Mouse (Mus musculus) forebrain, embryonic 10.5 days (tissue): ENCODE data around the gene Gm9887. TPM values are rescaled to one million over a fixed set of nuclear protein-coding genes. Genes with fewer than 3 reads are reported as not detected.
"Not testable (repeated sequence)": the region's sequence is repeated elsewhere in the genome, so short reads cannot be mapped to it uniquely, and the experiment has no call there.

Source experiments
- DNase-seq: peaks from one replicate; pipeline ENCODE4 v3.0.0-alpha.2; 2017; ENCODE audit warnings: low spot score; ENCODE audit errors: extremely low spot score
- H3K27ac ChIP-seq: fragments of 300-500 bp; sonication (generic); 2 replicates; pipeline ENCODE4 v1.5.1; 2016; ENCODE audit warnings: mild to moderate bottlenecking
- H3K27me3 ChIP-seq: fragments of 300-500 bp; sonication (generic); 2 replicates; pipeline ENCODE4 v1.6.1; 2016; ENCODE audit warnings: mild to moderate bottlenecking; ENCODE audit not compliant: poor library complexity, severe bottlenecking
- H3K36me3 ChIP-seq: fragments of 300-500 bp; sonication (generic); replicated peaks from 2 replicates; pipeline ENCODE4 v1.6.1; 2016; ENCODE audit warnings: mild to moderate bottlenecking, moderate library complexity
- H3K4me1 ChIP-seq: fragments of 300-500 bp; sonication (generic); 2 replicates; pipeline ENCODE4 v1.6.1; 2016
- H3K4me3 ChIP-seq: fragments of 300-500 bp; sonication (generic); 2 replicates; pipeline ENCODE4 v1.5.1; 2016; ENCODE audit warnings: mild to moderate bottlenecking, moderate library complexity
- H3K9me3 ChIP-seq: fragments of 300-500 bp; sonication (generic); 2 replicates; pipeline ENCODE4 v1.6.1; 2016; ENCODE audit warnings: mild to moderate bottlenecking, moderate library complexity
- WGBS: fragments of 180-500 bp; shearing (Covaris S2); methylation state at CpG from one replicate; pipeline ENCODE4 v1.1.7; 2016; 5-methylcytosine and 5-hydroxymethylcytosine counted together
- polyA plus RNA-seq: library from polyadenylated mRNA; unstranded; fragments of >200 nt; fragmentation: Nextera tagmentation; extraction: Ambion mirVana; gene quantifications from 2 replicates; pipeline ENCODE4 v1.2.1, GENCODE M21; 2016

Gm9887 gene
- polyA plus RNA-seq, 1 experiment from 2014 or later: 1.2 TPM

- H3K9me3 ChIP-seq, DNase-seq, H3K4me3 ChIP-seq, H3K27ac ChIP-seq, H3K27me3 ChIP-seq, H3K36me3 ChIP-seq: not testable (repeated sequence)
- H3K4me1 ChIP-seq: peaks cover 26% of the 10 kb centered on the region
- 93% methylated on average over 7 of the region's 7 CpGs for WGBS
Measured at GRCm38 (mm10) chr12:69363110-69363509, 9.1 kb downstream of the Gm9887 start.

DNA sequence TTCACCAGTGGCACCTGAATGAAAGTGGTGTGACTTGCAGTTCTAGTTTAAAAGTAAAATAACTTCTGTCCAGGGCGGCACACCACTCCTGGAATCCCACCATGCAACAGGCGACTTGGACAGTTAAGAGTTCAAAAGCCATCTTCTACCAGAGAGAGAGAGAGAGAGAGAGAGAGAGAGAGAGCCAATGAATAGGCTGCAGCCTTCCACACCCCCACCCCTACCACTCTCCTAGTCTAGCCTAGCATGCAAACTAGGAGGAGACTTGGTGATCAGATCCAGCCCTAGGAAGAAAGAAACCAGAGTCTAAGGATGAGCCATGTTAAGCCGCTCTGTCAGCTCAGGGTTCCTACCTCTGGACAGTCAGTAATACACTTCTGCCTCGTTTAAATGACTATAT is 9.9 kb downstream of the Gm9887 start:
- Histone ChIP-seq H3K4me1 (peaks cover 28% of the 10 kb centered on the region), H3K36me3 (no peaks in the 10 kb centered on the region), H3K27me3 (no peaks in the 10 kb centered on the region), H3K4me3 (peak overlapping the region; percentile 66), H3K27ac (peak overlapping the region; percentile 41), H3K9me3 (no peaks in the 10 kb centered on the region)
- DNase-seq: no peak
- WGBS: 39% methylated on average over 4 of the region's 4 CpGs

DNA sequence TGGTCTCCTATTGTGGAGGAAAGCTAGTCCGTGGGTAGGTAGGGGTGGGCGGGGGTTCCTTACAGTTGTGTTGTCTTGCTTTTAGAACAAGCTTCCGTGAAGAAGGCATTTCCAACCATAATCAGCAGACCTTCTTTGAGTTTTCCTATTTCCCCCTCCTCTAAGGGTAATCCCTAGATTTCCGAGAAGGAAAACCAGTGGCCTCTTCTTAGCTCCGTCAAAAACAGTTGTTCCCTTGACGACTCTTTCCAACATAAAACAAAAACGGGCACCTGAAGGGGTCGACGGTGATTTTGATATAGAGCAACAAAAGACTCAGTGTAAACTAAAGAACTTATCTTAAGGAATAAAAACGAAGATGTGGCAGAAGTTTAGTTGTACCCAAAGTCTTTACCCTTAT is 10.3 kb downstream of the Gm9887 start:
- Histone ChIP-seq H3K4me1 (peaks cover 29% of the 10 kb centered on the region), H3K4me3 (peak overlapping the region; percentile 66), H3K9me3 (no peaks in the 10 kb centered on the region), H3K27me3 (no peaks in the 10 kb centered on the region), H3K36me3 (no peaks in the 10 kb centered on the region), H3K27ac (peak overlapping the region; percentile 88)
- WGBS: 6% methylated on average over 10 of the region's 10 CpGs
- no peak for DNase-seq

DNA sequence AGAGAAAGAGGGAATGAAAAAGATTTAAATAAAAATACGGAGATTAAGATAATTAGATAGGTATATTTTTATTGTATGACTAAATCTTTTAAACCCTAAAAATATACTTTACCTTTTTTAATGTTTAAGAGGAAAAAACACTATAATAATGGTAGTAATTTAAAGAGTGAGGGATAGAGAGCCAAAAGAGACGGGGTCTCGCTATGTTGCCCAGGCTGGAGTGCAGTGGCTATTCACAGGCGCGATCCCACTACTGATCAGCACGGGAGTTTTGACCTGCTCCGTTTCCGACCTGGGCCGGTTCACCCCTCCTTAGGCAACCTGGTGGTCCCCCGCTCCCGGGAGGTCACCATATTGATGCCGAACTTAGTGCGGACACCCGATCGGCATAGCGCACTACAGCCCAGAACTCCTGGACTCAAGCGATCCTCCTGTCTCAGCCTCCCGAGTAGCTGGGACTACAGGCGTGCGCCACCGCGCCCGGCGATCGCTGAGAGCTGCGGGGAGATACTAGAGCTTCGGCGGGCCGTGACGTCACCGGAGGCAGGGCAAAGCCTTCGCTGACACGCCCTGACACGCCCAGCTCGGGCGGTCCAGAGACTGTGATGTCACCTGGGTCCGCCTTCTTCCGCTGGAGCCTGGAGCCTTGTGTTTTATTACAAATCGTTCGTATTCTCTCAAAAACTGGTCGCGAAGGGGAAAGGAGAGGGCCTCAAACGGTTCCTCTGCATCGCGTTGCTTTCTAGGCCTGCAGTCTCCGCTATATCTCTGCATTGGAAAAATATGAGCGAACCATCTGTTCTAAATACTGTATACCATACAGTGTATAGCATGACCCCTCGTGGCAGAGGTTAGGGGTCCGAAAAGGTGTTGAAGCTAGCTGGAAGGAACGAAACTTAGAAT is 11.0 kb downstream of the Gm9887 start:
- H3K4me3 ChIP-seq: peak overlapping the region; percentile 66
- not testable (repeated sequence) for H3K9me3 ChIP-seq, H3K36me3 ChIP-seq, H3K27me3 ChIP-seq
- WGBS: under 1% methylated on average over 42 of the region's 50 CpGs
- H3K4me1 ChIP-seq: peaks cover 31% of the 10 kb centered on the region
- peak overlapping the region; percentile 88 for H3K27ac ChIP-seq
- DNase-seq: peak; percentile 100

GRCm38 (mm10) chr12:69360655-69360996 is 11.6 kb downstream of the Gm9887 start:
- no peaks in the 10 kb centered on the region for H3K9me3 ChIP-seq
- H3K4me3 ChIP-seq: no peak overlapping the region
- no peaks in the 10 kb centered on the region for H3K27me3 ChIP-seq
- H3K4me1 ChIP-seq: peaks cover 36% of the 10 kb centered on the region
- no peaks in the 10 kb centered on the region for H3K36me3 ChIP-seq
- peak; percentile 49 for DNase-seq
- WGBS: 19% methylated on average over 5 of the region's 5 CpGs
- no peak overlapping the region for H3K27ac ChIP-seq

GRCm38 (mm10) chr12:69357300-69357646 is 15.0 kb downstream of the Gm9887 start:
- no peaks in the 10 kb centered on the region for H3K9me3 ChIP-seq
- peak overlapping the region; percentile 91 for H3K27ac ChIP-seq
- 7% methylated on average over 13 of the region's 13 CpGs for WGBS
- no peak for DNase-seq
- peaks cover 32% of the 10 kb centered on the region for H3K36me3 ChIP-seq
- peaks cover 22% of the 10 kb centered on the region for H3K4me1 ChIP-seq
- peak overlapping the region; percentile 86 for H3K4me3 ChIP-seq
- no peaks in the 10 kb centered on the region for H3K27me3 ChIP-seq

DNA sequence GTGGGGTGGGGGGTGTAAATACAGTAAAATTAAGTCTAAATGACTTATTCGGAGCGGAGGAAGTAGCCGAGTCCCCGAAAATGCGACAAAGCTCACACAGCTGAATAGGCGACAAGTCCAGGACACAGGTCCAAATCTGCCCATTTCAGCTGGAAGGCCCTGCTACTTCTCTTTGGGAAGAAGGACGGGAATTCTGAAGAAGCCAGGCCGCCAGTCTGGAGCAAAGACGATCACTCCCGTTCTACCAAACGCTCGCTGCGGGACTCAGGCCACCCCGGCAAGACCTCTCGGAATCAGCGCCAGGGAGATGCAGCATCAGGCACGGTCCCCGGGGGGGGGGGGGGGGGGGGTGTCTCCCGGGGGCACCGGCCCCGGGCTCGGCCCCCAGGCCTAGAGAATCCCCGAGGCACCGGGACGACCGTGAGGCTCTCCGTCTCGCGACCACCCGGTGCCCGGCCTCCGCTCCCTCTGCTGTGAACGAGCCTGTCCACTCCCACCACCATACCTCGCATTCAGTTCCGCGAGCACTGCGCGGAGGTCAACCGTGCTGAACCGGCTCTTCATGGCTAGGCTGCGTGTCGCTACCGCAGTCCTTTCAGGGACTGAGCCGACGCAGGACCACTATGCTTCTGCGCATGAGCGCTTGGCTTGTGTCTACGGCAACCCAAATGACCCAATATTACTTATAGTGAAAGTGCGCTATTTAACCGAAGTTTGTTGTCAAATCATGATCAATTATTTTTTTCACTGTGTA is 15.5 kb downstream of the Gm9887 start, which contains the start of gene Nemf:
Gene Nemf (minus strand): TSS at position 620 of the 754 bp plus-strand sequence.
- WGBS: under 1% methylated on average over 48 of the region's 50 CpGs
- Histone ChIP-seq H3K27ac (peak within 1 kb of the TSS; percentile 91), H3K4me1 (peaks cover 16% of the 10 kb centered on the region), H3K4me3 (peak within 1 kb of the TSS; percentile 86), H3K27me3 (no peaks in the 10 kb centered on the region), H3K9me3 (no peaks in the 10 kb centered on the region), H3K36me3 (peaks cover 37% of the 10 kb centered on the region)
- DNase-seq: peak; percentile 85

DNA sequence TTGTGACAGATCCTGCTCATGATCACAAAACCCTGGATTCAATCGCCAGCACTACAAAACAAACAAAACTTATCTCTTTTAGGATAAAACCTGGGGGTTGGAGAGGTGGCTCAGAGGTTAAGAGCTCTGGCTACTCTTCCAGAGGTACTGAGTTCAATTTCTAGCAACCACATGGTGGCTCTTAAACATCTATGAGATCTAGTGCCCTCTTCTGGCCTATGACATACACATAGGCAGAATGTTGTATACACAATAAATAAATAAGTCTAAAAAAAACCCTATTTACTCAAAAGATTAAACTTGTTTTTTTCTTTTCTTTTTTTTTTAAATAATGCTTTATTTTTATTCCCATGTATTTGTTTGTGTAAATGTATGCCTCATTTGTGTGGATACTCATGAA is 20.6 kb downstream of the Gm9887 start:
- no peaks in the 10 kb centered on the region for H3K27me3 ChIP-seq
- H3K9me3 ChIP-seq: no peaks in the 10 kb centered on the region
- H3K4me3 ChIP-seq: no peak overlapping the region
- no peak for DNase-seq
- H3K27ac ChIP-seq: no peak overlapping the region
- peaks cover 86% of the 10 kb centered on the region for H3K36me3 ChIP-seq
- 85% methylated on average over 1 of the region's 1 CpGs for WGBS
- peaks cover 11% of the 10 kb centered on the region for H3K4me1 ChIP-seq

DNA sequence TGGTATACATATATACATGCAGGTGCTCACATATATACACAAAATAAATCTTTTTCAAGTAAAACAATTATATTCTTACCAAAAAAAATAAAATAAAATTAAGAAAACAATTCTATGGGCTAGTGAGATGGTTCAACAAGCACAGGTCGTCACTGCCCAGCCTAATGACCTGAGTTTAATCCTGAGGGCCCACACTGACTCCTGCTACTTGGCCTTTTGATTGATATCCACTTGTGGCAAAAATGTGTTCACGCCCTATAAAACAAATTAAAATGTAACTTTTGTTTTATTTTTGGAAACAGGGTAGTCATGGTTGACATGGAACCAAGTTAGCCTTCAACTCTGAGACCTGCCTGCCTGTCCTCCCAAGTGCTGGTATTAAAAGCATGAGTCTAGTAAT is 22.3 kb downstream of the Gm9887 start:
- Histone ChIP-seq H3K27ac (no peak overlapping the region), H3K4me1 (no peaks in the 10 kb centered on the region), H3K36me3 (peaks cover 94% of the 10 kb centered on the region), H3K9me3 (no peaks in the 10 kb centered on the region), H3K4me3 (no peak overlapping the region), H3K27me3 (no peaks in the 10 kb centered on the region)
- WGBS: 91% methylated on average over 2 of the region's 2 CpGs
- no peak for DNase-seq

- no peak overlapping the region for H3K27ac ChIP-seq
- H3K36me3 ChIP-seq: peaks cover 98% of the 10 kb centered on the region
- no peaks in the 10 kb centered on the region for H3K4me1 ChIP-seq
- no peak overlapping the region for H3K4me3 ChIP-seq
- 91% methylated on average over 2 of the region's 2 CpGs for WGBS
- no peaks in the 10 kb centered on the region for H3K9me3 ChIP-seq
- no peaks in the 10 kb centered on the region for H3K27me3 ChIP-seq
- no peak for DNase-seq
Measured at GRCm38 (mm10) chr12:69333547-69333946, 38.7 kb downstream of the Gm9887 start.

DNA sequence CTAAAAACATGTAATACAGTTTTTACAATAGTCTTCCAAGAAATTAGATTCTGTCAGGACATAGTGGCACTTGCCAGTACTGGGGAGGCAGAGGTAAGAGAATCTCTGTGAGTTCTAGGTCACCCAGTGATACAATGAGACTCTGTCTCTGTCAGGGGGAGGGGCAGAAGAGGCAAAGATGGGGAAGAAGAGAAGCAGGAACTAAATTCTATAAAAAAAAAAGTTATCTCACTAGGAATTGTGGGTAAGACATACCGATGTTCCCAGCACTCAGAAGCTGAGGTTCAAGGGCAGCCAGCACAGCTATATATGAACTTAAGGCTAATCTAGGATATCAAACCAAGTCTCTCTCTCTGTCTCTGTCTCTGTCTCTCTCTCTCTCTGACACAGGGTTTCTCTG is 40.1 kb downstream of the Gm9887 start:
- H3K27ac ChIP-seq: no peak overlapping the region
- H3K27me3 ChIP-seq: no peaks in the 10 kb centered on the region
- WGBS: 80% methylated on average over 1 of the region's 1 CpGs
- no peak for DNase-seq
- H3K4me1 ChIP-seq: no peaks in the 10 kb centered on the region
- no peaks in the 10 kb centered on the region for H3K9me3 ChIP-seq
- peaks cover 95% of the 10 kb centered on the region for H3K36me3 ChIP-seq
- no peak overlapping the region for H3K4me3 ChIP-seq

GRCm38 (mm10) chr12:69331187-69331586 is 41.1 kb downstream of the Gm9887 start:
- no peaks in the 10 kb centered on the region for H3K9me3 ChIP-seq
- peaks cover 95% of the 10 kb centered on the region for H3K36me3 ChIP-seq
- H3K27ac ChIP-seq: no peak overlapping the region
- no peak for DNase-seq
- H3K27me3 ChIP-seq: no peaks in the 10 kb centered on the region
- H3K4me3 ChIP-seq: no peak overlapping the region
- WGBS: 90% methylated on average over 3 of the region's 3 CpGs
- no peaks in the 10 kb centered on the region for H3K4me1 ChIP-seq
